Mouse (Mus musculus): ENCODE data around the gene Gm28891.
"Not testable (repeated sequence)": the region's sequence is repeated elsewhere in the genome, so short reads cannot be mapped to it uniquely, and the experiment has no call there.

Gm28891 gene

GRCm38 (mm10) chrY:60240902-60241301, at the start of gene Gm28891:
Gene Gm28891 (plus strand): TSS chrY:60241202.
- in situ Hi-C loops (cut with MseI, MboI) = not testable (repeated sequence)
